Mouse (Mus musculus): ENCODE measurements around the gene Cfap43. TPM values are rescaled to one million over a fixed set of nuclear protein-coding genes. Genes with fewer than 3 reads are reported as not detected.

Cfap43 gene
- polyA plus RNA-seq, 1 experiment from 2014 or later = 1.7 TPM

DNA sequence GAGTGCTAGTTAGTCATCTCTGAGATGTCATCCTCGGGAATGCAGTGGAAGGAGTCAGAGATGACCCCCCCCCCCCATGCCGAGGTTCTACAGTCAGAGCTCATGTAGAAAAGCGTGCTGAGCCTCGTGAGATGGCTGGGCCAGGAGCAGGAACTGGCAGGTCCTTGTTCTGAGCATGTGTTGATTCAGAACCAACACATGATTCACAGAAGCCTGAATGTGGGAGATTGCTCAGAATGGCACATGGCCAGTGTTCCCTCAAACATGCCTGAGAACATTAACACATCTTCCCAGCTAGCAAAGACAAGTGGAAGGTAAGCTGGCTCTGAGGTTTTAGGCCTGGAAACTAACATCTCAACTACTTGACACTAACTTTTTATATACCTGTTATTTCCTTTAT is 208.7 kb downstream of the Cfap43 start:
- Histone ChIP-seq H3K4me1 (no peaks in the 10 kb centered on the region), H3K4me3 (no peak overlapping the region), H3K4me2 (replicated peaks) (no peak overlapping the region), H3K9ac (no peak overlapping the region), H3K9me3 (replicated peaks) (no peaks in the 10 kb centered on the region), H3K36me3 (no peaks in the 10 kb centered on the region), H3K27ac (no peak overlapping the region), H3K27me3 (no peaks in the 10 kb centered on the region)
- ATAC-seq (ENCODE audit: low FRiP score) = no peak
- WGBS = 84% methylated on average over 4 of the region's 4 CpGs

DNA sequence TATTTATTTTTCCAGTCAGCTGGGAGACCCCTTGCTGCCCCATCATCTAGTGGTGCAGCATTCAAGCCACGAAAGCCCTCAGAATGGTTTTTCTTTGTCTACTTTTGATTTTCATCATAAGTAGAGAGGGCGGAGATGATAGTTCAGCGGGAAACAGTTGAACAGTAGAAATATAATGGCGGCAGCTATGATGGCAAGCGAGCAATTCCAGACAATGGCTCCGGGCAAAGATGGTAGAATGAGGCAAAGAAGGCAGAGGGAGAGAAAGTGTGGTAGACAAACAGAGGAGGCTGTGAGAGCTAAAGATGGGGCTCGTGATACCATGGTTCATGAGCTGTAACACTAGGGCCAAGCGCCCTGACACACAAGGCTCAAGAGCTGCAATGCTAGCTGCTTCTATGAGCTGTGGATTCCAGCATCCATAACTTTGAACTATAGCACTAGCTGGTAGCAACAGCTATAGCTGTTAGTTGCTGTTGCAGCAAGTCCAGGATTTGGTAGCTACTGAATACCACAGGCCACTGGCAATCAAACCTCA is 213.2 kb downstream of the Cfap43 start:
- no peaks in the 10 kb centered on the region for H3K36me3 ChIP-seq
- H3K4me1 ChIP-seq = no peaks in the 10 kb centered on the region
- no peaks in the 10 kb centered on the region for H3K9me3 ChIP-seq (replicated peaks)
- H3K4me3 ChIP-seq = no peak overlapping the region
- no peak overlapping the region for H3K4me2 ChIP-seq (replicated peaks)
- WGBS = 91% methylated on average over 8 of the region's 8 CpGs
- no peak overlapping the region for H3K27ac ChIP-seq
- ATAC-seq (ENCODE audit: low FRiP score) = no peak
- H3K27me3 ChIP-seq = no peaks in the 10 kb centered on the region
- H3K9ac ChIP-seq = no peak overlapping the region

DNA sequence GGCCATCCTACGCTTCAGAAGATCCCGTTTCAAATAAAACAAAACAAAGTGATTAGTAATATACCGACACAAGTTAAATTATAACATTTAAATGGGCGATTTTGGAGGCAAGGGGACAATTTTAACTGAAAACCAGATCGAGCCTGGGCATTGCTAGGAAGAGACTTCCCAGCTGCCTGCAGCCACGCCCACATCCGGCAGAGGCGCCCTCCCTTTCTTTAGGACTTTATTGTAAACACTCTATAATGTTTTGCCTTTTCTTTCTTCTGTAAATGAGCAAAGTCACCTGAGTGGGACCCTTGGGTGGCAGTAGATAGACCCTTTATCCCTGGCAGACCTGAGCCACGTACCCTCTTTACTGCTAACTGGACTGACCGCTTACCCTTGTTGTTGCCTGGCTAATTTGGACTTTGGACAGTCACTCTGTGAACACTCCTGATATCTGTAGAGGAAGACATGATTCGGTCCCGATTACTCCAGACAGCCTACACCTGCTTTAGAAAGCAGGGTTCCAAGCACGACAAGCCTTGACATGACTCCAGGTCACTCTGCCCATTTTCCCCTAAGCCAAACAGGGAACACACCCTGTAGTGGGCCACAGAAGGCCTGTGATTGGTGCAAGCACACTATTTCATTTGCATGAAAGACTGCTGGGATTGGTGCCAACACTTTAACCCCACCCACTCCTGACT is 213.9 kb downstream of the Cfap43 start:
- no peak for ATAC-seq (ENCODE audit: low FRiP score)
- no peaks in the 10 kb centered on the region for H3K36me3 ChIP-seq
- no peak overlapping the region for H3K4me3 ChIP-seq
- no peaks in the 10 kb centered on the region for H3K9me3 ChIP-seq (replicated peaks)
- H3K4me1 ChIP-seq = no peaks in the 10 kb centered on the region
- H3K9ac ChIP-seq = no peak overlapping the region
- no peak overlapping the region for H3K4me2 ChIP-seq (replicated peaks)
- 73% methylated on average over 13 of the region's 13 CpGs for WGBS
- no peak overlapping the region for H3K27ac ChIP-seq
- no peaks in the 10 kb centered on the region for H3K27me3 ChIP-seq

DNA sequence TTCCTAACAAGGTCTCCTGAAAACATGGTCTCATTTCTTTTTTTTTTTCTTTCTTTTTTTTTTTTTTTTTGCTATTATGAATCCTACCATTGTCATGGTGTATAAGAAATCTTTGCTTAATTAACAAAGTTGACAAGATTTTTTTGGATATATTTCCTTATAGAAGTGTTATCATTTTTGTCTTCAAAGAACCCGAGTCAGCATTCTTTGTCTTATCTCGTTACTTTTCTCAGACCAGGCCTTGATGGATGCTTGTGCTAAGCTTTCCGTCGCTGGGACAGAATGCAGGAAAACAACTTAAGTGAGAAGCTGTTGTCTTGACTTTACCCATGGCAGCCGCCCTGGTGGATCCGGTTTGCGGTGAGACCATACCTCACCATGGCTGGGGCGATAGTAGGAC is 218.6 kb downstream of the Cfap43 start:
- Histone ChIP-seq H3K4me2 (replicated peaks) (no peak overlapping the region), H3K27ac (no peak overlapping the region), H3K27me3 (no peaks in the 10 kb centered on the region), H3K4me1 (no peaks in the 10 kb centered on the region), H3K36me3 (no peaks in the 10 kb centered on the region), H3K9ac (no peak overlapping the region), H3K4me3 (no peak overlapping the region), H3K9me3 (replicated peaks) (no peaks in the 10 kb centered on the region)
- no peak for ATAC-seq (ENCODE audit: low FRiP score)
- WGBS = 89% methylated on average over 8 of the region's 8 CpGs

DNA sequence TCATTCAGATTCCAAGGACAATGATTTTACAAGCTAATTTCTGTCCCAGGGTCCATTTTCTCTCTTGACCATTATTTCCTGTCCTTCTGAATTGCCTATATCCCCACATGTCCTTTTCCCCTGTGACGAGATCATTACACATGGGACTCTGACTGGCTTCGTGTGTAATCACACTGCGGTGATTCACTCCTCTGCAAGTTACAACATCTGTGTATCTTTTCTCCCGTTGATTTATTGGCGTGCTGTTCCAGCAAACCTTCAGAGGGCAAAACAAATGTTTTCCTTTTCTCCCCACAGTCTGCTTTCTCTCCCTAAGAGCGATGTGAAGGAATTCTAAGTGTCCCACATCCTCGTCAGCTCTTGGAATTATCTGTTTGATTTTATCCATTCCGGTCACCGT is 219.3 kb downstream of the Cfap43 start:
- 76% methylated on average over 9 of the region's 9 CpGs for WGBS
- H3K4me1 ChIP-seq = no peaks in the 10 kb centered on the region
- no peak overlapping the region for H3K27ac ChIP-seq
- H3K4me3 ChIP-seq = no peak overlapping the region
- H3K9me3 ChIP-seq (replicated peaks) = no peaks in the 10 kb centered on the region
- no peaks in the 10 kb centered on the region for H3K36me3 ChIP-seq
- H3K9ac ChIP-seq = no peak overlapping the region
- no peak for ATAC-seq (ENCODE audit: low FRiP score)
- no peak overlapping the region for H3K4me2 ChIP-seq (replicated peaks)
- H3K27me3 ChIP-seq = no peaks in the 10 kb centered on the region

DNA sequence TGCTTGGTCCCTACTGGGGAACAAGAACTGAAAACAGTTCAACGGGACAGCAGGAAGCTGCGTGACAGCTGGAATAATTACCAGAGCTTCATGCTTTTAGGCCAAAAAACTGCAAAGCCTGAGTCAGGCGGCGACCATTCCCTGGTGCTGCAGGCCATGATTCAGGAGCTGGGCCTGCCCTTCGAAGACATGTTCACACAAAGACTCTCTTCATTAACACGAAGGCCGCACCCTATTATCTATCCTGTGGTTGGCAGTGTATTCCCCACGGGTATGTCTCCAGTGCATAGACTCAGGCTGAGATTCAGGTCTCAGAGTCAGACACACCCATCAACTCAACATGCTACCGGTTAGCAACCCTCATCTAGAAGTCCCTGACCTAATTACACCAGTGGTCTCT is 220.8 kb downstream of the Cfap43 start:
- H3K9ac ChIP-seq = no peak overlapping the region
- H3K4me3 ChIP-seq = no peak overlapping the region
- no peak for ATAC-seq (ENCODE audit: low FRiP score)
- no peaks in the 10 kb centered on the region for H3K4me1 ChIP-seq
- WGBS = 84% methylated on average over 9 of the region's 9 CpGs
- no peak overlapping the region for H3K27ac ChIP-seq
- no peaks in the 10 kb centered on the region for H3K9me3 ChIP-seq (replicated peaks)
- H3K27me3 ChIP-seq = no peaks in the 10 kb centered on the region
- no peaks in the 10 kb centered on the region for H3K36me3 ChIP-seq
- H3K4me2 ChIP-seq (replicated peaks) = no peak overlapping the region

DNA sequence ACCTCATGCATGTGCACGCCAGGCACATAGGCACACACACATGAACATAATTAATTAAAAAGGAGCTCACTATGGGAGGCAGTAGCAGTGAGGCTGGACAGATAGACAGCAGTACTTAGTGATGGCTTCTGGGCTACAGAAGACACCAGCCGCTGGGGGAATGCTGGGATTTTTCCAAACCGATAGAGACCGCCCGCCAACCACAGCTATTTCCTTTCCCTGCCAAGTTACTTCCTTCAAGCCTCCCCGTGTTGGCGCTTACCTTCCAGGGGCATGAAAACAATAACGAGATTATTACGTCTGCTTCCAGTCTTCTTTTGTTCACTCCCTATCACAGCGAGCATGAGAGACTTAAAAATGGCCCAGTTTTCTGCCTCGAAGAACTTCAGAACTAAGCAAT is 222.0 kb downstream of the Cfap43 start:
- no peak overlapping the region for H3K4me2 ChIP-seq (replicated peaks)
- H3K36me3 ChIP-seq = no peaks in the 10 kb centered on the region
- H3K9me3 ChIP-seq (replicated peaks) = no peaks in the 10 kb centered on the region
- no peak overlapping the region for H3K27ac ChIP-seq
- H3K27me3 ChIP-seq = no peaks in the 10 kb centered on the region
- H3K4me1 ChIP-seq = no peaks in the 10 kb centered on the region
- H3K4me3 ChIP-seq = no peak overlapping the region
- ATAC-seq (ENCODE audit: low FRiP score) = no peak
- 90% methylated on average over 11 of the region's 11 CpGs for WGBS
- H3K9ac ChIP-seq = no peak overlapping the region

DNA sequence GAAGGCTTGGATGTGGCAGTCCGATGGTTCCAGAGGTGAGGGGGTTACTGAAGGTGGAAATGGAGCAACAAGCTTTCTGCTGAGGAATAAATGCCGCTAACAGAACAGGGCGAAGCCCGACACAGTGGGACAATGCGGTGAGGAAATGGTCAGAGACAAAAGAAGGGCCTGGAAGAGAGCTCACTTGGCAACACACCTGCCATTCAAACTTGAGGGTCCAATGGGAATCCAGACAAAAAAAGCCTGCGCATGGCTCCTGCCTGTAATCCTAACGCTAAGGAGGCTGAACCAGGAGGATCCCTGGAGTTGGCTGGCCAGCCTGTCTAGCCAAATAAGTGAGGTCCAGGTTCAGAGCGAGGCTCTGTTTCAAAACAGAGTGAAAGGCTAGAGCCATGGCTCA is 222.7 kb downstream of the Cfap43 start:
- no peaks in the 10 kb centered on the region for H3K9me3 ChIP-seq (replicated peaks)
- no peaks in the 10 kb centered on the region for H3K36me3 ChIP-seq
- no peak for ATAC-seq (ENCODE audit: low FRiP score)
- H3K4me3 ChIP-seq = no peak overlapping the region
- H3K9ac ChIP-seq = no peak overlapping the region
- no peak overlapping the region for H3K4me2 ChIP-seq (replicated peaks)
- no peaks in the 10 kb centered on the region for H3K4me1 ChIP-seq
- H3K27ac ChIP-seq = no peak overlapping the region
- H3K27me3 ChIP-seq = no peaks in the 10 kb centered on the region
- WGBS = 92% methylated on average over 8 of the region's 8 CpGs

DNA sequence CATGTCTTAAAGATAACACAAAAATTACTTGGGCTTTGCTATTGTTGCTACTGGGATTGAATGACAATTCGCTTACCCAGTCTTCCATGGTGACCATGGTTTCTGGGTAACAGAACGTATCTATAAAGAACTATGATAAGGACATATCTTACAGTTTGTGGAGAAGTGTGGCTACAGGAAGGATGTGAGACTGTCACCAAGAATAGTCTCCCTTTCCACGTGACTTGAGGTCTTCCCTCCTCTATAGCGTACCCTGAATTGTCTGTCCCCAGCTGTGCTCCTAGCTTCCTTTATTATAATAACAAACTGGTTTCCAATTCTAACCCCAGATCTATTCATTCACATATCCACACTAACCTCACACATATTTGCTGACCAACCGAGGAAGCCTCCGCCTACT is 223.4 kb downstream of the Cfap43 start:
- Histone ChIP-seq H3K36me3 (no peaks in the 10 kb centered on the region), H3K4me1 (no peaks in the 10 kb centered on the region), H3K9me3 (replicated peaks) (no peaks in the 10 kb centered on the region), H3K9ac (no peak overlapping the region), H3K4me2 (replicated peaks) (no peak overlapping the region), H3K4me3 (no peak overlapping the region), H3K27me3 (no peaks in the 10 kb centered on the region), H3K27ac (no peak overlapping the region)
- ATAC-seq (ENCODE audit: low FRiP score) = no peak
- WGBS = 93% methylated on average over 6 of the region's 6 CpGs

DNA sequence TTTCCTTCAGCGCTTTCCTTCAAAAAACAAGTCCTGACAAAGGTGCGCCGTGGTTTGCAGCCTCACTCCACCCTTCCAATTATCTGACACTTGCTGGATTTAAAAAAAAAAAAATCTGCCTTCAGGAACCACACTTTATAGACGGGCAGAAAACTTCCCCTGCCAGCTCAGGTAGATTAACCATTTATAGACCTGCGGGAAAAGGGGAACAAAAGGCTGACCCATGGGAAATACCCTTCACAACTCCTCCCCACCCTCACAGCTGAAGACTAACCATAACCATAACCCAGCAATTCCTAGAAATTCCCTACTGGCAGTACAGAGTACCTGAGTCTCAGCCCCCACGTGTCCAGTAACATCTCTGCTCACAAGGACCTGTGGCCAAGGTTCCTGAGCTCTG is 227.1 kb downstream of the Cfap43 start, which contains the start of gene Col17a1:
Gene Col17a1 (minus strand): TSS at position 101 of the 400 bp plus-strand sequence.
- no peaks in the 10 kb centered on the region for H3K27me3 ChIP-seq
- H3K9ac ChIP-seq = no peak within 1 kb of the TSS
- no peak within 1 kb of the TSS for H3K4me3 ChIP-seq
- H3K36me3 ChIP-seq = no peaks in the 10 kb centered on the region
- H3K4me1 ChIP-seq = no peaks in the 10 kb centered on the region
- no peak within 1 kb of the TSS for H3K4me2 ChIP-seq (replicated peaks)
- H3K27ac ChIP-seq = no peak within 1 kb of the TSS
- WGBS = 84% methylated on average over 6 of the region's 6 CpGs
- H3K9me3 ChIP-seq (replicated peaks) = no peaks in the 10 kb centered on the region
- ATAC-seq (ENCODE audit: low FRiP score) = no peak

DNA sequence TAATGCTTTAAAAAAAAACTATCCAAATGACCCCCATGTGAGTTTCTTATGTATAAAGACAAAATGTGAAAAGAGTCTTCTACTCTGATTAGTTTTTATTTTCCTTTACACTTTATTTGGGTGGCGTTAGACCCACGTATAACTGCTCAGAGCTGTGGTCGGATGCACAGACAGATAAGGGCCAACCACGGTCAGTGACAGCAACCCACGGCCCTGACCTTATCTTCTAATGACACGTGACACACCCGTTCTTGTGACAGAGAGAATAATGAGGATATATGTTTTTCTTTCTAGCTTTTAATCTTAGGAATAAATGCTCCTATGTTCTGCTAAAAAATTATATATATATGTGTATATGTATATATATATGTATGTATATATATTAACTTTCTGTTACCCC is 229.5 kb downstream of the Cfap43 start:
- no peaks in the 10 kb centered on the region for H3K4me1 ChIP-seq
- no peaks in the 10 kb centered on the region for H3K36me3 ChIP-seq
- ATAC-seq (ENCODE audit: low FRiP score) = no peak
- WGBS = 88% methylated on average over 7 of the region's 7 CpGs
- no peak overlapping the region for H3K4me3 ChIP-seq
- no peaks in the 10 kb centered on the region for H3K9me3 ChIP-seq (replicated peaks)
- no peaks in the 10 kb centered on the region for H3K27me3 ChIP-seq
- no peak overlapping the region for H3K4me2 ChIP-seq (replicated peaks)
- H3K9ac ChIP-seq = no peak overlapping the region
- H3K27ac ChIP-seq = no peak overlapping the region

Data from hindbrain, embryonic 12.5 days (tissue).